In genomic region chr9:109087987-109088386, GRCm38 (mm10) we compare ENCODE assay signal across 9 mouse cellular contexts. TPM values are rescaled to one million over a fixed set of nuclear protein-coding genes. Genes with fewer than 3 reads are reported as not detected.
DNase-seq lines count a peak whose midpoint lies in the region; ATAC-seq lines count a peak whose summit lies in the region.
"Had no signal": no experiment of that assay in that cellular context is flagged by ENCODE, and none has a peak within 500 bp of the region (broad histone marks: within the 10 kb centered on the region; RNA-seq: fewer than 3 reads in every experiment).

No protein-coding gene starts in this region.

- H3K4me1 ChIP-seq in forebrain, embryonic 13.5 days, result peaks cover 27% of the 10 kb centered on the region
- H3K4me1 ChIP-seq in stomach, embryonic 16.5 days (ENCODE audit: control insufficient read depth, insufficient read depth, low read length), result peaks cover 16% of the 10 kb centered on the region

- peak overlapping the region; percentile 18; the same call in 1 of the 2 replicates for H3K9ac ChIP-seq in forebrain, embryonic 13.5 days
- H3K9ac ChIP-seq in stomach, embryonic 16.5 days (ENCODE audit: low read length), result peak overlapping the region; percentile 44

- H3K4me3 ChIP-seq in forebrain, embryonic 13.5 days, result no peak overlapping the region
- H3K4me3 ChIP-seq in stomach, embryonic 16.5 days (replicated peaks; ENCODE audit: low read length), result no peak overlapping the region
- H3K4me3 ChIP-seq: myocyte had no signal

- WGBS in forebrain, embryonic 13.5 days, result 6% methylated on average over 5 of the region's 5 CpGs
- 11% methylated on average over 5 of the region's 5 CpGs for WGBS in stomach, embryonic 16.5 days

- H3K27ac ChIP-seq in forebrain, embryonic 13.5 days, result no peak overlapping the region; the same call in 1 of the 2 replicates
- no peak overlapping the region for H3K27ac ChIP-seq in stomach, embryonic 16.5 days (ENCODE audit: low read length)

- no peaks in the 10 kb centered on the region for H3K27me3 ChIP-seq in forebrain, embryonic 13.5 days
- no peaks in the 10 kb centered on the region for H3K27me3 ChIP-seq in stomach, embryonic 16.5 days (ENCODE audit: control insufficient read depth, insufficient read depth, low read length)

- peak; percentile 37 for DNase-seq in gastrocnemius, postnatal 14 days
- DNase-seq in gastrocnemius, adult 8-10 months (ENCODE audit: low spot score in 2 of 2), result no peak
- DNase-seq in right cerebral cortex, postnatal 10 days (ENCODE audit: low spot score in 2 of 2), result peak; percentile 62 to 71
- DNase-seq in right cerebral cortex, postnatal 14 days, result no peak
- DNase-seq in kidney, postnatal 36 days, result peak; percentile 35 to 51
- no peak for DNase-seq in urinary bladder, adult 18-20 months (ENCODE audit: low spot score in 2 of 2)

- H3K9me3 ChIP-seq in forebrain, embryonic 13.5 days (replicated peaks), result no peaks in the 10 kb centered on the region
- no peaks in the 10 kb centered on the region for H3K9me3 ChIP-seq in stomach, embryonic 16.5 days (replicated peaks; ENCODE audit: control insufficient read depth, low read length)

- H3K36me3 ChIP-seq in forebrain, embryonic 13.5 days (ENCODE audit: poor library complexity, severe bottlenecking), result peaks cover 37% of the 10 kb centered on the region
- H3K36me3 ChIP-seq in stomach, embryonic 16.5 days (ENCODE audit: control insufficient read depth, insufficient read depth, low read length), result no peaks in the 10 kb centered on the region; the same call in 1 of the 2 replicates

- 0 out of 2 replicates have a peak, but pooled peaks have one; percentile 29 for ATAC-seq in forebrain, embryonic 13.5 days
- ATAC-seq in stomach, embryonic 16.5 days (ENCODE audit: insufficient read depth, low FRiP score), result no peak

- intact Hi-C loops in gastrocnemius, postnatal 14 days (cut with DNase I; ENCODE audit: low total_unique reads), result loop anchor here (5.0 kb wide), 1 partner anchor 34 kb away; no protein-coding TSS in a partner anchor

- H3K4me2 ChIP-seq in forebrain, embryonic 13.5 days, result no peak overlapping the region
- H3K4me2 ChIP-seq in stomach, embryonic 16.5 days (ENCODE audit: low read depth, low read length), result no peak overlapping the region

RNA-seq across cellular contexts. Expression of gene Tma7, which starts 5.6 kb away (rescaled TPM):
- total RNA-seq in gastrocnemius, postnatal 14 days (2021), result 100 to 1,000 TPM; 184 to 190 TPM
- total RNA-seq in gastrocnemius, adult 8-10 months (2022), result 100 to 1,000 TPM; 297 to 369 (median 354) TPM
- 693 and 750 TPM in 2 replicates for polyA plus RNA-seq in forebrain, embryonic 13.5 days (2015; fragmentation: Nextera tagmentation; extraction: Ambion mirVana)
- 495 and 585 TPM in 2 replicates for polyA plus RNA-seq in stomach, embryonic 16.5 days (2015; fragmentation: Nextera tagmentation; extraction: Ambion mirVana)

RNA-seq across cellular contexts. Expression of gene Ccdc51, which starts 5.7 kb away (rescaled TPM):
- 1 to 10 TPM; 7.3 to 7.8 TPM for total RNA-seq in gastrocnemius, postnatal 14 days (2021)
- total RNA-seq in gastrocnemius, adult 8-10 months (2022), result 1 to 10 TPM; 6.7 to 8.6 (median 7.8) TPM
- 17.9 and 18.9 TPM in 2 replicates for polyA plus RNA-seq in forebrain, embryonic 13.5 days (2015; fragmentation: Nextera tagmentation; extraction: Ambion mirVana)
- polyA plus RNA-seq in stomach, embryonic 16.5 days (2015; fragmentation: Nextera tagmentation; extraction: Ambion mirVana), result 15.8 and 17.3 TPM in 2 replicates

RNA-seq across cellular contexts. Expression of gene Plxnb1, which starts 7.2 kb away (rescaled TPM):
- 1 to 10 TPM; 2.1 to 3.8 TPM for total RNA-seq in gastrocnemius, postnatal 14 days (2021)
- under 1 TPM; 0.58 to 0.87 (median 0.74) TPM for total RNA-seq in gastrocnemius, adult 8-10 months (2022)
- 22.4 and 27.7 TPM in 2 replicates for polyA plus RNA-seq in forebrain, embryonic 13.5 days (2015; fragmentation: Nextera tagmentation; extraction: Ambion mirVana)
- polyA plus RNA-seq in stomach, embryonic 16.5 days (2015; fragmentation: Nextera tagmentation; extraction: Ambion mirVana), result 15.4 and 15.6 TPM in 2 replicates

RNA-seq across cellular contexts. Expression of gene Atrip, which starts 14.1 kb away (rescaled TPM):
- 1 to 10 TPM; 7.4 to 7.5 TPM for total RNA-seq in gastrocnemius, postnatal 14 days (2021)
- 10 to 100 TPM in 3 of 4 experiments, 1 to 10 TPM in 1; 8.7 to 11.5 (median 10.7) TPM for total RNA-seq in gastrocnemius, adult 8-10 months (2022)
- polyA plus RNA-seq in forebrain, embryonic 13.5 days (2015; fragmentation: Nextera tagmentation; extraction: Ambion mirVana), result 31.4 and 31.5 TPM in 2 replicates
- 23.1 and 23.4 TPM in 2 replicates for polyA plus RNA-seq in stomach, embryonic 16.5 days (2015; fragmentation: Nextera tagmentation; extraction: Ambion mirVana)

RNA-seq across cellular contexts. Expression of gene Trex1, which starts 28.5 kb away (rescaled TPM):
- 10 to 100 TPM; 10.7 to 11.4 TPM for total RNA-seq in gastrocnemius, postnatal 14 days (2021)
- 10 to 100 TPM; 11.4 to 17.2 (median 13.0) TPM for total RNA-seq in gastrocnemius, adult 8-10 months (2022)
- 9.3 and 13.0 TPM in 2 replicates for polyA plus RNA-seq in forebrain, embryonic 13.5 days (2015; fragmentation: Nextera tagmentation; extraction: Ambion mirVana)
- polyA plus RNA-seq in stomach, embryonic 16.5 days (2015; fragmentation: Nextera tagmentation; extraction: Ambion mirVana), result 13.7 and 15.7 TPM in 2 replicates

Comparison
In these comparisons a context has a peak if more than half of its experiments do, and no peak if none do; other contexts are left out.
1. DNase-seq: peak in gastrocnemius, postnatal 14 days (single experiment), right cerebral cortex, postnatal 10 days (2 of 2) and kidney, postnatal 36 days (2 of 2); none in gastrocnemius, adult 8-10 months (0 of 2), right cerebral cortex, postnatal 14 days (single experiment) and urinary bladder, adult 18-20 months (0 of 2).